Mouse (Mus musculus) stomach, postnatal 0 days (tissue): Measurements from ENCODE around the gene Grm8.

Experiments used
- CTCF ChIP-seq: IDR thresholded peaks from 2 replicates; pipeline ENCODE4 v1.5.1; 2016; ENCODE audit warnings: antibody characterized with exemption, low read depth, mild to moderate bottlenecking, moderate library complexity
- EP300 ChIP-seq: optimal IDR thresholded peaks from 2 replicates; pipeline ENCODE3; 2016; ENCODE audit warnings: antibody characterized with exemption

GRCm38 (mm10) chr6:27363775-27364174 is 771.2 kb downstream of the Grm8 start:
- no peak for TF ChIP-seq CTCF
- no peak for TF ChIP-seq EP300
